Mouse (Mus musculus): Measurements from ENCODE around the gene Aatf.

Aatf gene

GRCm38 (mm10) chr11:84522577-84523320 is 9.4 kb upstream of the Aatf start:
- in situ Hi-C loops (cut with MboI, MseI): loop anchor here in 1 of 2 experiments (10.0 kb wide), 1 partner anchor 398 kb away; the partner anchor contains the start of genes Acaca and Tada2a

GRCm38 (mm10) chr11:84521751-84522299 is 8.5 kb upstream of the Aatf start:
- in situ Hi-C loops (cut with MboI, MseI): loop anchor here in 1 of 2 experiments (10.0 kb wide), 1 partner anchor 397 kb away; the partner anchor contains the start of genes Acaca and Tada2a

DNA sequence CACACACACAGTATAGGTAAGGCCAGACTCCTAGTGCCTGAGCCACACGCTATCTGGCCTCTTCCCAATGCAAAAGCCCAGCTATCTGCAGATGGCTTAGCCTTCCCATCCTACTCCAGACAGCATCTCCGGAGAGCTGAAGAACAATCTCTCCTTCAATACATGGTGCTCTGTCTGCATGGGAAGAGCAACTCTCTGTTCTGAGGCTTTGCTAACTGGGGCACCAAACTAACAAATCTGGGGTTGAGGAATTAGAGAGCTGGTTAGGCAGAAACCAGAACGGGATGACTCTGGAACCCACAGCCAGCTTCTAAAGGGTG is 7.7 kb upstream of the Aatf start:
- in situ Hi-C loops (cut with MboI, MseI): loop anchor here in 1 of 2 experiments (10.0 kb wide), 1 partner anchor 396 kb away; the partner anchor contains the start of genes Acaca and Tada2a

GRCm38 (mm10) chr11:84520269-84521070 is 7.1 kb upstream of the Aatf start:
- in situ Hi-C loops (cut with MboI, MseI): loop anchor here in 1 of 2 experiments (10.0 kb wide), 1 partner anchor 396 kb away; the partner anchor contains the start of genes Acaca and Tada2a

DNA sequence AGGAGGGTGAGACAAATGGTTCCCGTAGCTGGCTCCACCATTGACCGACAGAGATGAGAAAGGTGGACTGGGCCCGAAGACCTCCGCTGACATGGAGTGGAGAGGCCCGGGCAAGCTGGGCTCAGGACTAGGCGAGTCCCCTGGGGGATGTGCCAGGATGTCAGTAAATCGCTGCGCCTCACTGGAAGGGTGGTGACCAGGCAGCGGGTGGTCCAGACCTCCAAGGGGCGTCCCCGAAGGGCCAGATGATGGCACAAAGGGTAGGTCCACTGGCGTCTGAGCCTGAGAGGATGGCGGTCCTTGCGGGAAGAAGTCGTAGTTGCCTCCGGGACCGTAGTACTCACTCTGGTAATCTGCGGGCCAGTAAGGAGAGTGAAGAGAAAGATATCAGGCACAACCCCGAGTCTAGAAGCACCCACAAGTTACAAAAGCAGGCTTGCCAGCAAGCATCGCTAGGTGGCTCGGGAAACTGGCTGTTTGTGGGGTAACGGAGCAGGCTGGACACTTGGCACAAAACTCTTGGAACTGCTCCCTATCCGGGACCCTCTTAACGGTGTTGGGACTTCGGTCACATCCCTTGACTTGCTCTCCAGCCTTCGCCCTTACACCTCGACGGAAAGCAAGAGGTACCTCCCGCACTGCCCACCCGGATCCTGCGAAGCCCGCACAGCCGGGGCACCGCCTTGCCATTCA is 6.4 kb upstream of the Aatf start:
- in situ Hi-C loops (cut with MboI, MseI): loop anchor here in 1 of 2 experiments (10.0 kb wide), 2 partner anchors 295 to 395 kb away; partner anchors contain the start of genes Acaca, Mrm1 and Tada2a

GRCm38 (mm10) chr11:84519036-84519435 is 5.7 kb upstream of the Aatf start:
- in situ Hi-C loops (cut with MboI, MseI): loop anchor here in 1 of 2 experiments (10.0 kb wide), 1 partner anchor 296 kb away; the partner anchor contains the start of gene Mrm1

DNA sequence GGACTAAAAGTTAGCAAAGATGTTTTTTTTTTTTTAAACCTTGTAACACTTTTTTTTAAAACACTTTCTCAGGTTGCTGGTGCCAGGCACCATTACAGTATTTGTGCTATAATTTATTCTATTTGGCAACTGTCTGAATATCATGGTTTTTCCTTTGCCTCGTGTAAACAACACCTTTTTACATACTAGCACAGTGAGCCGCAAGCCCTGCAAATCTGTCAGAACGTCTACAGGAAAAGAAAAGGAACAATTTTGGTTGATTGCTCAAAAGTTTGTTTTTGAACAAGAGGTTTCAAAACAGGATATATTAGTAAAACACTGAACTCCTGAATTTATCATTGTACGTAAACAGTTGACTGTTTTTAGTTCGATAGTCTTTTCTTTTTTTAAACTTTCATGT is 4.9 kb upstream of the Aatf start:
- in situ Hi-C loops (cut with MboI, MseI): loop anchor here in 1 of 2 experiments (10.0 kb wide), 1 partner anchor 297 kb away; the partner anchor contains the start of gene Mrm1

DNA sequence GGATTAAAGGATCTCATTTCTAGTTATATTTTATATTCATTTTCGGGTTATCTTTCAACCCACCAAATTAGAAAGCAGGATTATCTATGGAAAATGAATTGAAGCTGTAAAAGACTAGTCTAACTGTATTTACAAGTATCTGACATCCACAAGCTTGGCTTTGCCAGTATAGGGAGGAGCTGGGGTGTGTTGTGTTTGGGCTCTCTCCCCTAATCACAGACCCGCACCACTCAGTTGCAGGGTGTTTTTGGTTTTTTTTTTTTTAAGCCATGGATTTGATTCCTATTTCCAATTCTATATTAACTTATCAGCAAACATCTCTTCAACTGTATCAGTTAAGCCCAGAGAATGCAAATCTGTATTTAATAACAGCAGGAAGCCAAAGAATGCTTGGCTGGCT is 4.1 kb upstream of the Aatf start:
- in situ Hi-C loops (cut with MboI, MseI): loop anchor here in 1 of 2 experiments (10.0 kb wide), 1 partner anchor 297 kb away; the partner anchor contains the start of gene Mrm1

DNA sequence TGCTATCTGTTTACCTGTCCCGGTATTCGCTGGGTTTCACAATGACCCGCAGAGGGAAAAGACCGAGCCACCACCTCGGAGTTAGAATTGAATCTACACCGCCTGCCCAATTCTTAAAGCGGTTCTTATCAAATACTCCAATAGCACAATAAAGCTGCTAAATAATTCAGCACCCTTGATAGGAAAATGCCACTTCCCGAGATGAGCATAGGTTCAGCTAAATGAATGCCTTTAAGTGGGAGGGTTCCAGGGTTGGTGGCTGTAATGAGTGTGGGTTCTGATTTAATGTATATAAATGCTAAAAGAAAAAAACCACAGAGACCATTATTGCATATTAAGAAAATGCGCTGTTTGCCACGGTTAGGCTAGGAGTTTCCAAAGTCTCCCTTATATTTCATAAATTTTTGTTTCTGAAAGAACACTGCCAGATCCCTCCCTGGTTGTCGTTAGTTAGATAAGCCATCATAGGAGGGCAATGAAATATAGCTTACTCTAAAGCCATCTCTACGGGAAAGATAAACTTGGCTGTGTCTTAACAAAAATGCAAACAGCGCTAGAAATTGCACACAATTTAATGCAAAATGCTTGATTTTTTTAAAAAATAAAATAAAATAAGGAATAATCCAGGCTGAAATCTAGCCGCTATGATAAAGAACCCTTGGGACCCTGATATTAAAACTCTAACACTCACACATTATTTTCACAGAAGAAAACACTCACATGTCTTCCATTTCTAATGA is 3.3 kb upstream of the Aatf start:
- in situ Hi-C loops (cut with MboI, MseI): loop anchor here in 1 of 2 experiments (10.0 kb wide), 1 partner anchor 298 kb away; the partner anchor contains the start of gene Mrm1

DNA sequence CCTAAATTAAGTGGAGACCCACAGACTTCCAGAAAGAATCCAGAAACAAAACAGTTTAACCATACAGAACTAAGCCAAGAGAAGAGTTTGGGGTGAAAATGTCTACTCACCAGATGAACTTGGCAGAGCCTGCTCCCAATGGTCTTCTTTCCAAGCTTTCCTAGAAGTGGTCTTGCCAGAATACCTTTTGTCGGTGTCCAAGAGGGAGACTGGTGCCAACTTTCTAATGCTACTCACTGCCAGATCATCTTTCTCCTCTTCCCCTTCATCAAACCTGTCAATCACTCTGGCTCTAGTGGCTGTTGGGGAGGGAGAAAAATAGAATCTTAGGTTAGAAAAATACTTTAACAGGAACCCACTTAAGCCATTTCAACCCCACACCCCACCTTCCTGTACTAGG is 1.3 kb downstream of the Aatf start:
- in situ Hi-C loops (cut with MboI, MseI): loop anchor here in 1 of 2 experiments (10.0 kb wide), 1 partner anchor 303 kb away; the partner anchor contains the start of gene Mrm1

- in situ Hi-C loops (cut with MboI, MseI): no loop called here
Measured at GRCm38 (mm10) chr11:84504296-84504695, 9.0 kb downstream of the Aatf start.

GRCm38 (mm10) chr11:84497944-84498343 is 15.4 kb downstream of the Aatf start:
- in situ Hi-C loops (cut with MboI, MseI): no loop called here

DNA sequence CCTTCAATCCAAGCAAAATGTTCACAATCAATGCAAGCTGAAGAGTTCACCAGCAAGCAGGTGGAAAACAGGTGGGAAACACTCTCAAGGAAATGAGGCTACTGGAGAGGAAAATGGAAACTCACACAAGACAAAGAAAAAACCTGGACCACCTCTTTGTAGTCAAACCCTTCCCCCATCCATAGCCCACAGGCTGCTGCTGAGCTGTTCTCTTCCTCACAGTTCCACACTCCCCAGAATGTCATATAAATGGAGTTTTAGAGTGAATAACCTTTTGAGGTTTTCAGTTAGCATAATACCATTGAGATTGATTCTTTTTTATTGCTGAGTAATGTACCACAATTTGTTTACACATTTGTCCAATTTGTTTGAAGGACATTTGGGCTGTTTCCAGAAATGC is 16.4 kb downstream of the Aatf start:
- in situ Hi-C loops (cut with MboI, MseI): no loop called here

DNA sequence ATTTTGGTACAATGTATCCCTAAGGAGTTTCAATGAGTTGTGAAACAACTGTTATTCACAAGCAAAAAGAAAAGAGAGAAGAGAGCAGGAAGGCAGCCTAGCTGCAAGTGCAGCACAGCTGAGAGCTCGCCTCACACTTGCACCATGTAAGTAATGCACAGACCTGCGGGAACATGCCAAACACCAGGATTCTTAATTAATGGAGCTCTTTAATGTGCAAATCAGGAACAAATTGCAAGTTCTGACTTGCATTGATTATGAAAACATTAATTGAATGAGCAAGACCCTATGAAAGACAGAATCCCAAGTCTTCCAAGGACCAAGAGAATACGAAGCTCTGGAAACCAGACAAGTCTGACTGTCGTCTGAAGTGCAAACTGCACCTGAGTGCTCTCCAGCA is 17.5 kb downstream of the Aatf start:
- in situ Hi-C loops (cut with MboI, MseI): no loop called here

- in situ Hi-C loops (cut with MboI, MseI): no loop called here
Measured at GRCm38 (mm10) chr11:84481661-84482060, 31.7 kb downstream of the Aatf start.

DNA sequence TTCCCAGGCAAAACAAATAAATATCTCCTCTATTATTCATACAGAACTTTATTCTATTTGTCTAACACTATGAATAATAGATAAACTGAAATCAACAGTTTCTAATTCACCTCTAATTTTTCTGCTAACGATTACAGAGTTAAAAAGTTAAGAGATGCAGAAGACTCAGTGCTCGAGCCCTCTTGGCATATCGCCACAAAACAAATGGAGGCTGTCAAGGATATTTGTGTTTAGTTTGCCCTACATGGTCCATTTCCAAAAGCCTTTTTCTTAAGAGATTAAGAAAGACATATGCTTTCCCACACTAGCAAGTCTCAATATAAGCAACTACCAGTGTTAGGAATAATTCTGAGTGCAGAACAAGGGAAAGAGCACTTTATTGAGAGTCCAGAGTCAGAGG is 32.9 kb downstream of the Aatf start:
- in situ Hi-C loops (cut with MboI, MseI): no loop called here

DNA sequence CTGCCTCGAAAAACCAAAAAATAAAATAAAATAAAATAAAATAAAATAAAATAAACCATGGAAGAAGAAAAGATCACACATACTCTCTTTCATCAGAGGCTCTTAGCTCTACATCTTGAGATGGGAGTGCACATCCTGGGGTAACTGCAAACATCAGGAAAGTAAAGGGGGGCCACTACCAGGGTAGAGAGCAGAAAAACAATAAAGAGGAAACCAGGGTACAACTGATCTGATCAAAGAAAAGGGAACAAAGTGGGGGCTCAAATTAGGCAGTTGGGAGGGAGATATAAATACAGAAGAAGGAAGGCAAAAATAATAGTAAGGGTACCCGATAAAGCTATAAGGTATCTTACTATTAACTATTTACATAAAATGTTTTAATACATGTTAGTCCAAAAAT is 36.7 kb downstream of the Aatf start:
- in situ Hi-C loops (cut with MboI, MseI): no loop called here

DNA sequence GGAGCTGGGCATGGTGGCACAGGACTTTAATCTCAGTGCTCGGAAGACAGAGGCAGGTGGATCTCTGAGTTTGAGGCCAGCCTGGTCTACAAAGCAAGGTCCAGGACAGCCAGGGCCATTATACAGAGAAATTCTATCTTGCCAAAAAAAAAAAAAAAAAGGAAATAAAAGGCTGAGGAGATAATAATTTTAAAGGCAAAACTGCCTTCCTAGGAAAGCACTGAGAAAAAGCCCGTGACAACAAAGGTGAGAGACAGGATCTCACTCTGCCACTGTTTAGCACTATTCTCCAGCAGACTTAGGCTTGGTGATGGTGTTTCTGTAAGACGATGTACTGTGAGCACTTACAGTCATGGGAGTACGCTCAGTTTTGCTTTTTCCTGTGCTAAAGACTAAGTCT is 37.3 kb downstream of the Aatf start:
- in situ Hi-C loops (cut with MboI, MseI): no loop called here

- in situ Hi-C loops (cut with MboI, MseI): no loop called here
Measured at GRCm38 (mm10) chr11:84473093-84473667, 40.1 kb downstream of the Aatf start.

GRCm38 (mm10) chr11:84464571-84464970 is 48.8 kb downstream of the Aatf start:
- in situ Hi-C loops (cut with MboI, MseI): no loop called here
